Mouse (Mus musculus) kidney, embryonic 14.5 days (tissue): ENCODE measurements around the gene Lamc2. TPM values are rescaled to one million over a fixed set of nuclear protein-coding genes. Genes with fewer than 3 reads are reported as not detected.
A peak's percentile ranks its signal among the peaks of the same experiment; 100 is the strongest.

Experiments
- ATAC-seq: fragments of 200-750 bp; cut with Nextera tagmentation; 2 replicates; pipeline ENCODE4 v1.8.0; 2017; ENCODE audit warnings: moderate number of reproducible peaks, mild to moderate bottlenecking, moderate TSS enrichment, moderate library complexity; ENCODE audit not compliant: low FRiP score, low TSS enrichment
- H3K27ac ChIP-seq: fragments of 300-500 bp; sonication (generic); 2 replicates; pipeline ENCODE4 v1.5.1; 2014; ENCODE audit warnings: low read depth, mild to moderate bottlenecking, low read length, moderate library complexity, mixed read lengths
- H3K27me3 ChIP-seq: fragments of 300-500 bp; sonication (generic); 2 replicates; pipeline ENCODE4 v1.6.1; 2014; ENCODE audit warnings: mild to moderate bottlenecking, low read length; ENCODE audit not compliant: control insufficient read depth, insufficient read depth
- H3K36me3 ChIP-seq: fragments of 300-500 bp; sonication (generic); 2 replicates; pipeline ENCODE4 v1.6.1; 2014; ENCODE audit warnings: low read length, mixed read lengths; ENCODE audit not compliant: control insufficient read depth, insufficient read depth
- H3K4me1 ChIP-seq: fragments of 300-500 bp; sonication (generic); 2 replicates; pipeline ENCODE4 v1.6.1; 2014; ENCODE audit warnings: low read length, mixed read lengths; ENCODE audit not compliant: control insufficient read depth, insufficient read depth
- H3K4me2 ChIP-seq: fragments of 300-500 bp; sonication (generic); replicated peaks from 2 replicates; pipeline ENCODE4 v1.6.1; 2014; ENCODE audit warnings: low read depth, mild to moderate bottlenecking, low read length
- H3K4me3 ChIP-seq: fragments of 300-500 bp; sonication (generic); 2 replicates; pipeline ENCODE4 v1.5.1; 2014; ENCODE audit warnings: mild to moderate bottlenecking, low read length
- H3K9ac ChIP-seq: fragments of 300-500 bp; sonication (generic); 2 replicates; pipeline ENCODE4 v1.6.1; 2014; ENCODE audit warnings: low read depth, mild to moderate bottlenecking, low read length, moderate library complexity
- H3K9me3 ChIP-seq: fragments of 300-500 bp; sonication (generic); 2 replicates; pipeline ENCODE4 v1.6.1; 2016; ENCODE audit warnings: low read length; ENCODE audit not compliant: control insufficient read depth
- WGBS: fragments of 180-500 bp; shearing (Covaris S2); extraction: QIAGEN DNeasy Blood & Tissue Kit; methylation state at CpG from one replicate; pipeline ENCODE4 v1.1.7; 2014; 5-methylcytosine and 5-hydroxymethylcytosine counted together
- polyA plus RNA-seq: library from polyadenylated mRNA; unstranded; fragments of >200 nt; fragmentation: Nextera tagmentation; extraction: Ambion mirVana; gene quantifications from 2 replicates; pipeline ENCODE4 v1.2.1, GENCODE M21; 2014

The Lamc2 gene
- polyA plus RNA-seq, 1 experiment from 2014 or later: 44.2 TPM

GRCm38 (mm10) chr1:153216516-153216915, 30.3 kb upstream of the Lamc2 start:
- Histone ChIP-seq H3K9ac (no peak overlapping the region), H3K4me3 (no peak overlapping the region), H3K36me3 (peaks cover 29% of the 10 kb centered on the region), H3K9me3 (no peaks in the 10 kb centered on the region), H3K4me2 (no peak overlapping the region), H3K27ac (no peak overlapping the region), H3K4me1 (no peaks in the 10 kb centered on the region), H3K27me3 (no peaks in the 10 kb centered on the region)
- WGBS: 85% methylated on average over 4 of the region's 4 CpGs
- ATAC-seq: no peak

GRCm38 (mm10) chr1:153215676-153216075, 29.4 kb upstream of the Lamc2 start:
- H3K36me3 ChIP-seq: peaks cover 21% of the 10 kb centered on the region
- no peak overlapping the region for H3K4me2 ChIP-seq
- no peak overlapping the region for H3K9ac ChIP-seq
- WGBS: 74% methylated on average over 5 of the region's 5 CpGs
- no peak overlapping the region for H3K4me3 ChIP-seq
- H3K27me3 ChIP-seq: no peaks in the 10 kb centered on the region
- no peaks in the 10 kb centered on the region for H3K9me3 ChIP-seq
- no peaks in the 10 kb centered on the region for H3K4me1 ChIP-seq
- ATAC-seq: no peak
- H3K27ac ChIP-seq: no peak overlapping the region

GRCm38 (mm10) chr1:153210992-153211391, 24.7 kb upstream of the Lamc2 start:
- 19% methylated on average over 4 of the region's 4 CpGs for WGBS
- Histone ChIP-seq H3K4me3 (no peak overlapping the region), H3K36me3 (no peaks in the 10 kb centered on the region), H3K9me3 (no peaks in the 10 kb centered on the region), H3K27me3 (no peaks in the 10 kb centered on the region), H3K4me1 (no peaks in the 10 kb centered on the region), H3K9ac (no peak overlapping the region), H3K27ac (no peak overlapping the region), H3K4me2 (no peak overlapping the region)
- no peak for ATAC-seq

GRCm38 (mm10) chr1:153210198-153210597, 24.0 kb upstream of the Lamc2 start:
- Histone ChIP-seq H3K36me3 (no peaks in the 10 kb centered on the region), H3K9ac (no peak overlapping the region), H3K4me2 (no peak overlapping the region), H3K27me3 (no peaks in the 10 kb centered on the region), H3K9me3 (no peaks in the 10 kb centered on the region), H3K4me1 (no peaks in the 10 kb centered on the region), H3K27ac (no peak overlapping the region), H3K4me3 (no peak overlapping the region)
- WGBS: 88% methylated on average over 2 of the region's 2 CpGs
- ATAC-seq: no peak

GRCm38 (mm10) chr1:153202195-153202594, 15.9 kb upstream of the Lamc2 start:
- Histone ChIP-seq H3K36me3 (no peaks in the 10 kb centered on the region), H3K9ac (no peak overlapping the region), H3K4me3 (no peak overlapping the region), H3K27me3 (no peaks in the 10 kb centered on the region), H3K4me1 (0 out of 2 replicates have a peak, but pooled peaks cover 6% of the 10 kb centered on the region), H3K4me2 (no peak overlapping the region), H3K27ac (no peak overlapping the region), H3K9me3 (no peaks in the 10 kb centered on the region)
- WGBS: 53% methylated on average over 8 of the region's 8 CpGs
- no peak for ATAC-seq

GRCm38 (mm10) chr1:153201448-153201847, 15.2 kb upstream of the Lamc2 start:
- 0 out of 2 replicates have a peak, but pooled peaks cover 6% of the 10 kb centered on the region for H3K4me1 ChIP-seq
- no peak overlapping the region for H3K4me2 ChIP-seq
- no peaks in the 10 kb centered on the region for H3K9me3 ChIP-seq
- H3K9ac ChIP-seq: no peak overlapping the region
- H3K36me3 ChIP-seq: no peaks in the 10 kb centered on the region
- H3K27ac ChIP-seq: no peak overlapping the region
- H3K27me3 ChIP-seq: no peaks in the 10 kb centered on the region
- H3K4me3 ChIP-seq: no peak overlapping the region
- ATAC-seq: no peak
- WGBS: 56% methylated on average over 14 of the region's 14 CpGs

- Histone ChIP-seq H3K27me3 (no peaks in the 10 kb centered on the region), H3K9me3 (no peaks in the 10 kb centered on the region), H3K27ac (no peak overlapping the region), H3K4me3 (no peak overlapping the region), H3K36me3 (no peaks in the 10 kb centered on the region), H3K4me1 (peaks cover 8% of the 10 kb centered on the region; the same call in 1 of the 2 replicates), H3K9ac (no peak overlapping the region), H3K4me2 (no peak overlapping the region)
- no peak for ATAC-seq
- 75% methylated on average over 3 of the region's 3 CpGs for WGBS
These were observed 11.1 kb upstream of the Lamc2 start for GRCm38 (mm10) chr1:153197316-153197850.

GRCm38 (mm10) chr1:153192945-153193344, 6.7 kb upstream of the Lamc2 start:
- Histone ChIP-seq H3K4me2 (no peak overlapping the region), H3K36me3 (no peaks in the 10 kb centered on the region), H3K27me3 (no peaks in the 10 kb centered on the region), H3K4me1 (peaks cover 13% of the 10 kb centered on the region; the same call in 1 of the 2 replicates), H3K27ac (no peak overlapping the region; the same call in 1 of the 2 replicates), H3K9ac (no peak overlapping the region), H3K9me3 (no peaks in the 10 kb centered on the region), H3K4me3 (no peak overlapping the region)
- no peak for ATAC-seq
- WGBS: 76% methylated on average over 6 of the region's 6 CpGs

GRCm38 (mm10) chr1:153192379-153192778, 6.1 kb upstream of the Lamc2 start:
- Histone ChIP-seq H3K4me3 (no peak overlapping the region), H3K27me3 (no peaks in the 10 kb centered on the region), H3K4me2 (no peak overlapping the region), H3K27ac (peak overlapping the region; percentile 80), H3K9ac (no peak overlapping the region), H3K36me3 (no peaks in the 10 kb centered on the region), H3K4me1 (peaks cover 13% of the 10 kb centered on the region; the same call in 1 of the 2 replicates), H3K9me3 (no peaks in the 10 kb centered on the region)
- 73% methylated on average over 4 of the region's 4 CpGs for WGBS
- no peak for ATAC-seq
